Mouse (Mus musculus) monocyte, adult 2 months (primary cell): Measurements from ENCODE around the gene Banf2.
A peak's percentile ranks its signal among the peaks of the same experiment; 100 is the strongest.

Source experiments
- DNase-seq, 2 experiments: peaks; one replicate each; pipeline ENCODE4 v3.0.0; 2022; ENCODE audit warnings: low spot score in 2 of 2, low read depth in 1 of 2

Banf2 gene

GRCm38 (mm10) chr2:144032664-144033063 lies at the start of gene Banf2:
Gene Banf2, plus strand, starts transcription at chr2:144033059.
- no peak for DNase-seq

- DNase-seq = no peak
Measured at GRCm38 (mm10) chr2:143983482-143983881, 49.4 kb upstream of the Banf2 start.

- no peak for DNase-seq
Measured at GRCm38 (mm10) chr2:143987485-143987884, 45.4 kb upstream of the Banf2 start.

- DNase-seq = no peak
Measured at GRCm38 (mm10) chr2:143988016-143988415, 44.8 kb upstream of the Banf2 start.

- no peak for DNase-seq
Measured at GRCm38 (mm10) chr2:143990997-143991396, 41.9 kb upstream of the Banf2 start.

GRCm38 (mm10) chr2:143991964-143992672 lies 40.7 kb upstream of the Banf2 start:
- DNase-seq = no peak

- DNase-seq = no peak
Measured at GRCm38 (mm10) chr2:143992977-143993376, 39.9 kb upstream of the Banf2 start.

- DNase-seq = no peak
Measured at GRCm38 (mm10) chr2:144002229-144002984, 30.5 kb upstream of the Banf2 start.

GRCm38 (mm10) chr2:144003544-144003943 lies 29.3 kb upstream of the Banf2 start:
- DNase-seq = no peak

GRCm38 (mm10) chr2:144005166-144005955 lies 27.5 kb upstream of the Banf2 start:
- DNase-seq = no peak

GRCm38 (mm10) chr2:144006686-144007085 lies 26.2 kb upstream of the Banf2 start:
- DNase-seq = no peak

GRCm38 (mm10) chr2:144007211-144007610 lies 25.6 kb upstream of the Banf2 start:
- no peak for DNase-seq

GRCm38 (mm10) chr2:144009081-144009480 lies 23.8 kb upstream of the Banf2 start:
- peak; percentile 10 to 16 for DNase-seq

GRCm38 (mm10) chr2:144009551-144010281 lies 23.1 kb upstream of the Banf2 start:
- peak; percentile 78 to 80 for DNase-seq

GRCm38 (mm10) chr2:144010282-144011044 lies 22.4 kb upstream of the Banf2 start:
- peak; percentile 45 to 75 for DNase-seq

GRCm38 (mm10) chr2:144011080-144011551 lies 21.7 kb upstream of the Banf2 start, which contains the start of gene Rrbp1:
Gene Rrbp1, minus strand, starts transcription at chr2:144011263.
- peak; percentile 98 for DNase-seq

GRCm38 (mm10) chr2:144014051-144014450 lies 18.8 kb upstream of the Banf2 start:
- no peak for DNase-seq

GRCm38 (mm10) chr2:144014481-144014880 lies 18.4 kb upstream of the Banf2 start:
- no peak for DNase-seq

- no peak for DNase-seq
Measured at GRCm38 (mm10) chr2:144015861-144016260, 17.0 kb upstream of the Banf2 start.

- DNase-seq = no peak
Measured at GRCm38 (mm10) chr2:144019971-144020370, 12.9 kb upstream of the Banf2 start.
